Mouse (Mus musculus): ENCODE data around the gene Gm5751. TPM values are rescaled to one million over a fixed set of nuclear protein-coding genes. Genes with fewer than 3 reads are reported as not detected.

Gm5751 gene
- polyA plus RNA-seq, 1 experiment from 2014 or later = not detected

- Histone ChIP-seq H3K9me3 (ENCODE audit: control insufficient read depth, low read length) (no peaks in the 10 kb centered on the region), H3K9ac (ENCODE audit: low read length) (no peak overlapping the region), H3K27ac (ENCODE audit: low read depth) (no peak overlapping the region), H3K27me3 (replicated peaks; ENCODE audit: control insufficient read depth, insufficient read depth, low read length) (no peaks in the 10 kb centered on the region), H3K4me2 (ENCODE audit: low read length) (no peak overlapping the region), H3K36me3 (ENCODE audit: control insufficient read depth, insufficient read depth, low read length) (no peaks in the 10 kb centered on the region), H3K4me3 (ENCODE audit: low read depth, low read length) (no peak overlapping the region), H3K4me1 (replicated peaks; ENCODE audit: control insufficient read depth, insufficient read depth, low read length) (no peaks in the 10 kb centered on the region)
- DNase-seq (ENCODE audit: low spot score) = no peak
- ATAC-seq (replicated peaks; ENCODE audit: low FRiP score, low TSS enrichment, low read depth) = no peak
- 83% methylated on average over 4 of the region's 4 CpGs for WGBS
Observed at GRCm38 (mm10) chrX:8900823-8901222, 26.8 kb downstream of the Gm5751 start.

- ATAC-seq (replicated peaks; ENCODE audit: low FRiP score, low TSS enrichment, low read depth) (no peak), DNase-seq (ENCODE audit: low spot score) (no peak)
- Histone ChIP-seq H3K36me3 (ENCODE audit: control insufficient read depth, insufficient read depth, low read length) (no peaks in the 10 kb centered on the region), H3K4me1 (replicated peaks; ENCODE audit: control insufficient read depth, insufficient read depth, low read length) (no peaks in the 10 kb centered on the region), H3K27ac (ENCODE audit: low read depth) (no peak overlapping the region), H3K4me2 (ENCODE audit: low read length) (no peak overlapping the region), H3K27me3 (replicated peaks; ENCODE audit: control insufficient read depth, insufficient read depth, low read length) (no peaks in the 10 kb centered on the region), H3K9ac (ENCODE audit: low read length) (no peak overlapping the region), H3K4me3 (ENCODE audit: low read depth, low read length) (no peak overlapping the region), H3K9me3 (ENCODE audit: control insufficient read depth, low read length) (no peaks in the 10 kb centered on the region)
- WGBS = 28% methylated on average over 7 of the region's 7 CpGs
Observed at GRCm38 (mm10) chrX:8901906-8902472, 27.9 kb downstream of the Gm5751 start.

GRCm38 (mm10) chrX:8921080-8921479 lies 47.0 kb downstream of the Gm5751 start:
- no peaks in the 10 kb centered on the region for H3K9me3 ChIP-seq (ENCODE audit: control insufficient read depth, low read length)
- DNase-seq (ENCODE audit: low spot score) (no peak), ATAC-seq (replicated peaks; ENCODE audit: low FRiP score, low TSS enrichment, low read depth) (no peak)
- H3K4me3 ChIP-seq (ENCODE audit: low read depth, low read length) = no peak overlapping the region
- WGBS = 70% methylated on average over 4 of the region's 4 CpGs
- no peaks in the 10 kb centered on the region for H3K36me3 ChIP-seq (ENCODE audit: control insufficient read depth, insufficient read depth, low read length)
- no peak overlapping the region for H3K4me2 ChIP-seq (ENCODE audit: low read length)
- no peaks in the 10 kb centered on the region for H3K4me1 ChIP-seq (replicated peaks; ENCODE audit: control insufficient read depth, insufficient read depth, low read length)
- H3K27ac ChIP-seq (ENCODE audit: low read depth) = no peak overlapping the region
- H3K27me3 ChIP-seq (replicated peaks; ENCODE audit: control insufficient read depth, insufficient read depth, low read length) = no peaks in the 10 kb centered on the region
- H3K9ac ChIP-seq (ENCODE audit: low read length) = no peak overlapping the region

GRCm38 (mm10) chrX:8921813-8922607 lies 48.0 kb downstream of the Gm5751 start:
- Histone ChIP-seq H3K9ac (ENCODE audit: low read length) (no peak overlapping the region), H3K4me3 (ENCODE audit: low read depth, low read length) (no peak overlapping the region), H3K27me3 (replicated peaks; ENCODE audit: control insufficient read depth, insufficient read depth, low read length) (no peaks in the 10 kb centered on the region), H3K4me1 (replicated peaks; ENCODE audit: control insufficient read depth, insufficient read depth, low read length) (no peaks in the 10 kb centered on the region), H3K27ac (ENCODE audit: low read depth) (no peak overlapping the region), H3K36me3 (ENCODE audit: control insufficient read depth, insufficient read depth, low read length) (no peaks in the 10 kb centered on the region), H3K4me2 (ENCODE audit: low read length) (no peak overlapping the region), H3K9me3 (ENCODE audit: control insufficient read depth, low read length) (no peaks in the 10 kb centered on the region)
- no peak for DNase-seq (ENCODE audit: low spot score)
- ATAC-seq (replicated peaks; ENCODE audit: low FRiP score, low TSS enrichment, low read depth) = no peak
- WGBS = 46% methylated on average over 9 of the region's 9 CpGs

GRCm38 (mm10) chrX:8927308-8927707 lies 53.3 kb downstream of the Gm5751 start:
- WGBS = 23% methylated on average over 4 of the region's 4 CpGs

More at GRCm38 (mm10) chrX:8927308-8927707, 53.3 kb downstream of the Gm5751 start:
- Histone ChIP-seq H3K4me1 (replicated peaks; ENCODE audit: control insufficient read depth, insufficient read depth, low read length) (no peaks in the 10 kb centered on the region), H3K9me3 (ENCODE audit: control insufficient read depth, low read length) (no peaks in the 10 kb centered on the region), H3K36me3 (ENCODE audit: control insufficient read depth, insufficient read depth, low read length) (no peaks in the 10 kb centered on the region), H3K27ac (ENCODE audit: low read depth) (no peak overlapping the region), H3K27me3 (replicated peaks; ENCODE audit: control insufficient read depth, insufficient read depth, low read length) (no peaks in the 10 kb centered on the region), H3K4me2 (ENCODE audit: low read length) (no peak overlapping the region), H3K4me3 (ENCODE audit: low read depth, low read length) (no peak overlapping the region), H3K9ac (ENCODE audit: low read length) (no peak overlapping the region)
- ATAC-seq (replicated peaks; ENCODE audit: low FRiP score, low TSS enrichment, low read depth) (no peak), DNase-seq (ENCODE audit: low spot score) (no peak)

Other genes starting within 250 kb of the Gm5751 start
- gene Ssxb8, start 183.4 kb upstream of the Gm5751 start, polyA plus RNA-seq (2014; fragmentation: Nextera tagmentation; extraction: Ambion mirVana) = not detected in 2 replicates
- not detected in 2 replicates for gene Ssx9, start 125.8 kb upstream of the Gm5751 start, polyA plus RNA-seq (2014; fragmentation: Nextera tagmentation; extraction: Ambion mirVana)
- gene Ssxb5, start 70.6 kb upstream of the Gm5751 start, polyA plus RNA-seq (2014; fragmentation: Nextera tagmentation; extraction: Ambion mirVana) = not detected in 2 replicates
- gene Gm6592, start 30.3 kb upstream of the Gm5751 start, polyA plus RNA-seq (2014; fragmentation: Nextera tagmentation; extraction: Ambion mirVana) = not detected in 2 replicates
- gene B630019K06Rik, start 18.1 kb downstream of the Gm5751 start, polyA plus RNA-seq (2014; fragmentation: Nextera tagmentation; extraction: Ambion mirVana) = 3.8 and 4.1 TPM in 2 replicates
- not detected in 2 replicates for gene Fthl17b, start 88.7 kb downstream of the Gm5751 start, polyA plus RNA-seq (2014; fragmentation: Nextera tagmentation; extraction: Ambion mirVana)
- gene Fthl17c, start 102.3 kb downstream of the Gm5751 start, polyA plus RNA-seq (2014; fragmentation: Nextera tagmentation; extraction: Ambion mirVana) = not detected in 2 replicates
- not detected in 2 replicates for gene Fthl17d, start 112.5 kb downstream of the Gm5751 start, polyA plus RNA-seq (2014; fragmentation: Nextera tagmentation; extraction: Ambion mirVana)
- not detected in 2 replicates for gene Fthl17e, start 159.2 kb downstream of the Gm5751 start, polyA plus RNA-seq (2014; fragmentation: Nextera tagmentation; extraction: Ambion mirVana)
- not detected in 2 replicates for gene Fthl17f, start 188.8 kb downstream of the Gm5751 start, polyA plus RNA-seq (2014; fragmentation: Nextera tagmentation; extraction: Ambion mirVana)
- gene 4930402K13Rik, start 230.3 kb downstream of the Gm5751 start, polyA plus RNA-seq (2014; fragmentation: Nextera tagmentation; extraction: Ambion mirVana) = not detected in 2 replicates

Data from intestine, embryonic 14.5 days (tissue).